Mouse (Mus musculus) brain, embryonic 14.5 days (tissue): ENCODE measurements around the gene Cox19.

Source experiments
- CTCF ChIP-seq: fragments of 200-500 bp; IDR thresholded peaks from 2 replicates; pipeline ENCODE4 v1.5.1; 2012; ENCODE audit warnings: inconsistent platforms, mild to moderate bottlenecking, moderate library complexity, borderline replicate concordance; ENCODE audit not compliant: insufficient read depth, insufficient read length; ENCODE audit errors: extremely low read depth
- POLR2A ChIP-seq: fragments of 200-500 bp; IDR thresholded peaks from 2 replicates; pipeline ENCODE4 v1.6.1; 2012; ENCODE audit warnings: mild to moderate bottlenecking, inconsistent platforms, borderline replicate concordance; ENCODE audit not compliant: poor library complexity, insufficient read depth, insufficient read length, severe bottlenecking; ENCODE audit errors: extremely low read depth

DNA sequence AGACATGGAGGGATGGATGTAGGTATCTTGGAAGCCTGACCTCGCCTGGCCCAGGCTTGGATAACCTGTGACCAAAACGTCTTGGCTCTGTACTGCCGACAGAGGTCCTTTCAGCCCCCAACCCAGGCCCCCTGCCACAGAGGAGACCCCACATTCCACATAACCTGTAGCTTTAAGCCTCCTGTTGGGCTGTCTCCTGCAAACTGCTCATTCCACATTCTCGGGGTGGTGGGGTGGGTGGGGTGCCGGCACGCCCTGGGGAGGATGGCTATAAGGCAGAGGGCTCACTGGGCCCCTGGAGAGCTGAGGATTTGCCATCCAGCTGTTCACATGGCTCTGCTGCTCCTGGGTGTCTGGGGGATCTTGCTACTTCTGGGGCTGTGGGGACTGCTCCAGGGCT lies 1.1 kb upstream of the Cox19 start, which contains the start of gene Cyp2w1:
- TF ChIP-seq CTCF = no peak
- no peak for TF ChIP-seq POLR2A
